Mouse (Mus musculus) limb, embryonic 10.5 days (tissue): ENCODE measurements around the gene Prss57. TPM values are rescaled to one million over a fixed set of nuclear protein-coding genes. Genes with fewer than 3 reads are reported as not detected.

Experiments
- DNase-seq: peaks from one replicate; pipeline ENCODE4 v3.0.0-alpha.2; 2017; ENCODE audit warnings: low spot score
- H3K27ac ChIP-seq: fragments of 300-500 bp; sonication (generic); 2 replicates; pipeline ENCODE4 v1.5.1; 2016; ENCODE audit warnings: mild to moderate bottlenecking
- H3K27me3 ChIP-seq: fragments of 300-500 bp; sonication (generic); 2 replicates; pipeline ENCODE4 v1.6.1; 2016; ENCODE audit warnings: low read depth, mild to moderate bottlenecking; ENCODE audit not compliant: poor library complexity, severe bottlenecking
- H3K36me3 ChIP-seq: fragments of 300-500 bp; sonication (generic); 2 replicates; pipeline ENCODE4 v1.6.1; 2016; ENCODE audit warnings: mild to moderate bottlenecking, moderate library complexity
- H3K4me1 ChIP-seq: fragments of 300-500 bp; sonication (generic); 2 replicates; pipeline ENCODE4 v1.6.1; 2016
- H3K4me3 ChIP-seq: fragments of 300-500 bp; sonication (generic); 2 replicates; pipeline ENCODE4 v1.5.1; 2016; ENCODE audit warnings: mild to moderate bottlenecking, moderate library complexity
- H3K9me3 ChIP-seq: fragments of 300-500 bp; sonication (generic); replicated peaks from 2 replicates; pipeline ENCODE4 v1.6.1; 2016; ENCODE audit warnings: mild to moderate bottlenecking
- WGBS: fragments of 180-500 bp; shearing (Covaris S2); methylation state at CpG from one replicate; pipeline ENCODE4 v1.1.7; 2016; 5-methylcytosine and 5-hydroxymethylcytosine counted together
- polyA plus RNA-seq: library from polyadenylated mRNA; unstranded; fragments of >200 nt; fragmentation: Nextera tagmentation; extraction: Ambion mirVana; gene quantifications from 2 replicates; pipeline ENCODE4 v1.2.1, GENCODE M21; 2016

Prss57 gene
- polyA plus RNA-seq, 1 experiment from 2014 or later: 0.19 TPM

GRCm38 (mm10) chr10:79739234-79739633 is 51.5 kb downstream of the Prss57 start:
- 96% methylated on average over 28 of the region's 28 CpGs for WGBS
- H3K27ac ChIP-seq: no peak overlapping the region
- H3K4me3 ChIP-seq: peak overlapping the region; percentile 3; the same call in 1 of the 2 replicates
- peaks cover 35% of the 10 kb centered on the region for H3K27me3 ChIP-seq
- H3K4me1 ChIP-seq: peaks cover 11% of the 10 kb centered on the region
- peaks cover 98% of the 10 kb centered on the region for H3K36me3 ChIP-seq
- no peak for DNase-seq
- peaks cover 30% of the 10 kb centered on the region for H3K9me3 ChIP-seq

- no peak for DNase-seq
- no peak overlapping the region for H3K4me3 ChIP-seq
- peaks cover 36% of the 10 kb centered on the region for H3K27me3 ChIP-seq
- 90% methylated on average over 10 of the region's 10 CpGs for WGBS
- H3K9me3 ChIP-seq: peaks cover 30% of the 10 kb centered on the region
- H3K36me3 ChIP-seq: peaks cover 97% of the 10 kb centered on the region
- peaks cover 11% of the 10 kb centered on the region for H3K4me1 ChIP-seq
- H3K27ac ChIP-seq: no peak overlapping the region
Measured at GRCm38 (mm10) chr10:79738259-79738658, 52.5 kb downstream of the Prss57 start.

GRCm38 (mm10) chr10:79736706-79737105 is 54.1 kb downstream of the Prss57 start:
- Histone ChIP-seq H3K4me3 (no peak overlapping the region), H3K27ac (no peak overlapping the region), H3K9me3 (peaks cover 30% of the 10 kb centered on the region), H3K27me3 (peaks cover 36% of the 10 kb centered on the region), H3K36me3 (peaks cover 90% of the 10 kb centered on the region), H3K4me1 (peaks cover 11% of the 10 kb centered on the region)
- 90% methylated on average over 12 of the region's 14 CpGs for WGBS
- no peak for DNase-seq

GRCm38 (mm10) chr10:79735361-79735760 is 55.4 kb downstream of the Prss57 start:
- peaks cover 78% of the 10 kb centered on the region for H3K36me3 ChIP-seq
- no peak for DNase-seq
- peaks cover 27% of the 10 kb centered on the region for H3K9me3 ChIP-seq
- H3K27me3 ChIP-seq: peaks cover 36% of the 10 kb centered on the region
- WGBS: 29% methylated on average over 51 of the region's 52 CpGs
- peaks cover 11% of the 10 kb centered on the region for H3K4me1 ChIP-seq
- peak overlapping the region; percentile 32 for H3K4me3 ChIP-seq
- H3K27ac ChIP-seq: 0 out of 2 replicates have a peak overlapping the region, but pooled peaks have one; percentile 21

GRCm38 (mm10) chr10:79733847-79734246 is 56.9 kb downstream of the Prss57 start:
- Histone ChIP-seq H3K27ac (no peak overlapping the region), H3K4me1 (peaks cover 11% of the 10 kb centered on the region), H3K9me3 (peaks cover 12% of the 10 kb centered on the region), H3K36me3 (peaks cover 63% of the 10 kb centered on the region), H3K27me3 (peaks cover 36% of the 10 kb centered on the region), H3K4me3 (no peak overlapping the region)
- no peak for DNase-seq
- 94% methylated on average over 15 of the region's 15 CpGs for whole genome bisulfite sequencing

- 97% methylated on average over 1 of the region's 1 CpGs for WGBS
- no peak overlapping the region for H3K27ac ChIP-seq
- DNase-seq: no peak
- H3K4me1 ChIP-seq: peaks cover 11% of the 10 kb centered on the region
- peaks cover 34% of the 10 kb centered on the region for H3K27me3 ChIP-seq
- peaks cover 50% of the 10 kb centered on the region for H3K36me3 ChIP-seq
- no peak overlapping the region for H3K4me3 ChIP-seq
- peaks cover 3% of the 10 kb centered on the region; the same call in 1 of the 2 replicates for H3K9me3 ChIP-seq
Measured at GRCm38 (mm10) chr10:79732500-79732899, 58.3 kb downstream of the Prss57 start.

Other genes with a start within 250 kb of the Prss57 start
- gene Mier2, start 235.8 kb downstream of the Prss57 start, polyA plus RNA-seq: 71.3 and 79.8 TPM in 2 replicates
- gene Theg, start 203.6 kb downstream of the Prss57 start, polyA plus RNA-seq: not detected in 2 replicates
- not detected in 2 replicates for gene C2cd4c, start 176.9 kb downstream of the Prss57 start, polyA plus RNA-seq
- 7.8 and 8.6 TPM in 2 replicates for gene Shc2, start 153.0 kb downstream of the Prss57 start, polyA plus RNA-seq
- gene Odf3l2, start 145.2 kb downstream of the Prss57 start, polyA plus RNA-seq: not detected in 2 replicates
- 3.7 and 6.4 TPM in 2 replicates for gene Madcam1, start 126.4 kb downstream of the Prss57 start, polyA plus RNA-seq
- gene Tpgs1, start 121.6 kb downstream of the Prss57 start, polyA plus RNA-seq: 68.0 and 73.0 TPM in 2 replicates
- gene Cdc34, start 108.8 kb downstream of the Prss57 start, polyA plus RNA-seq: 209 and 259 TPM in 2 replicates
- 0.76 and 0.94 TPM in 2 replicates for gene Gzmm, start 101.9 kb downstream of the Prss57 start, polyA plus RNA-seq
- gene Bsg, start 86.5 kb downstream of the Prss57 start, polyA plus RNA-seq: 642 and 664 TPM in 2 replicates
- 0.04 TPM in 1 of 2 replicates, not detected in the other for gene Hcn2, start 74.3 kb downstream of the Prss57 start, polyA plus RNA-seq
- 58.6 and 61.2 TPM in 2 replicates for gene Polrmt, start 44.4 kb downstream of the Prss57 start, polyA plus RNA-seq
- 0.28 and 0.65 TPM in 2 replicates for gene Fgf22, start 35.9 kb downstream of the Prss57 start, polyA plus RNA-seq
- gene Rnf126, start 24.0 kb downstream of the Prss57 start, polyA plus RNA-seq: 141 and 151 TPM in 2 replicates
- gene Fstl3, start 13.7 kb downstream of the Prss57 start, polyA plus RNA-seq: 1.8 and 2.3 TPM in 2 replicates
- gene Palm, start 2.6 kb upstream of the Prss57 start, polyA plus RNA-seq: 121 and 126 TPM in 2 replicates
- 0.60 TPM in 1 of 2 replicates, not detected in the other for gene Misp, start 30.0 kb upstream of the Prss57 start, polyA plus RNA-seq
- 485 and 494 TPM in 2 replicates for gene Ptbp1, start 63.5 kb upstream of the Prss57 start, polyA plus RNA-seq
- 9.1 and 15.3 TPM in 2 replicates for gene Prtn3, start 83.5 kb upstream of the Prss57 start, polyA plus RNA-seq
- gene Plppr3, start 83.7 kb upstream of the Prss57 start, polyA plus RNA-seq: 108 and 140 TPM in 2 replicates
- not detected in 2 replicates for gene Elane, start 95.3 kb upstream of the Prss57 start, polyA plus RNA-seq
- gene Cfd, start 99.9 kb upstream of the Prss57 start, polyA plus RNA-seq: not detected in 2 replicates
- gene Med16, start 118.0 kb upstream of the Prss57 start, polyA plus RNA-seq: 63.6 and 67.1 TPM in 2 replicates
- not detected in 2 replicates for gene Gm26602, start 119.9 kb upstream of the Prss57 start, polyA plus RNA-seq
- gene Kiss1r, start 126.0 kb upstream of the Prss57 start, polyA plus RNA-seq: 0.31 and 0.49 TPM in 2 replicates
- gene R3hdm4, start 130.2 kb upstream of the Prss57 start, polyA plus RNA-seq: 116 and 143 TPM in 2 replicates
- 18.2 and 29.4 TPM in 2 replicates for gene Arid3a, start 136.1 kb upstream of the Prss57 start, polyA plus RNA-seq
- 174 and 201 TPM in 2 replicates for gene Wdr18, start 169.2 kb upstream of the Prss57 start, polyA plus RNA-seq
- gene Grin3b, start 179.8 kb upstream of the Prss57 start, polyA plus RNA-seq: 0.28 and 0.40 TPM in 2 replicates
- 14.9 and 16.4 TPM in 2 replicates for gene Tmem259, start 193.4 kb upstream of the Prss57 start, polyA plus RNA-seq
- 261 and 301 TPM in 2 replicates for gene Cnn2, start 197.6 kb upstream of the Prss57 start, polyA plus RNA-seq
- 2.0 and 2.3 TPM in 2 replicates for gene Abca7, start 205.5 kb upstream of the Prss57 start, polyA plus RNA-seq
- 14.9 and 15.5 TPM in 2 replicates for gene Arhgap45, start 225.7 kb upstream of the Prss57 start, polyA plus RNA-seq
- gene Polr2e, start 248.8 kb upstream of the Prss57 start, polyA plus RNA-seq: 319 and 357 TPM in 2 replicates